Mouse (Mus musculus): ENCODE results near the gene Bax.
A peak's percentile ranks its signal among the peaks of the same experiment; 100 is the strongest.
"Not testable (repeated sequence)": the region's sequence is repeated elsewhere in the genome, so short reads cannot be mapped to it uniquely, and the experiment has no call there.

Bax gene

GRCm38 (mm10) chr7:45466283-45467089 lies at the start of gene Bax:
TSS of gene Bax (minus strand) at chr7:45466898.
- peak; percentile 100 for DNase-seq

- no peak for DNase-seq
These were observed 48.7 kb upstream of the Bax start for GRCm38 (mm10) chr7:45515436-45515835.

- no peak for DNase-seq
These were observed 47.7 kb upstream of the Bax start for GRCm38 (mm10) chr7:45514411-45514810.

- peak; percentile 99 for DNase-seq
These were observed 43.5 kb upstream of the Bax start, which contains the start of gene Nucb1 for GRCm38 (mm10) chr7:45509912-45510787. TSS of gene Nucb1 (minus strand) at chr7:45510406.

DNA sequence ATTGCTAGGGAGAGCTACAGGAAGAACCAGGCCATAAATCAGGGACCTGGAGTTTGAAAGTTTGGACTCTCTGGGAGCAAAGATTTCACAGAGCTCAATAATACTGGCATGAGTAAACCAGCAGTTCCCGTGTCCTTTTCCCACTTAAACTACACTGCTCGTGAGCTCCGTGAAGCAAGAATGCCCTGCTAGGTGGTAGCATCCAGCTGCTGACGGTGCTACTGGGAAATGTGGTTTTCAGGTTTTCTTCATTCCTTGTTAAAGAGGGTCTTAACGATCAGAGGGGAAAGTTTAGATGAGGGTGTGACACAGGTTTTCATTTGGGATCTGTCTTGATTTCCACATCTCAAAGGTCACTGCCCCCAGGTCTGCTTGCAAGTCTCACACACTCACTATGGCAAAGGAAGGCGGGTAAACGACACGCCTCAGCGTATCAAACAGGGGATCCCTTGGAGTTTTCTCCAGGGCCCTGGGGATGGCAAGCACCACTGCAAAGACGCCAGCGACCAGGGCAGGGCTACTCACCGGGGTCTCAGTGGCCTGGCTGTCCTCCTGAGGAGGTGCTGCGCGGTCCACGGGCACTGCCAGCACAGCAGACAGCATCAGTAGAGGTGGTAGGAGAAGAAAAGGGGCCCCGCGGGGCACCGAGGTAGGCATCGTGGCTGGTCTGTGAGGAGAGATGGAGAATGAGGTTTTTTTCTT lies 42.6 kb upstream of the Bax start:
- peak; percentile 92 for DNase-seq

- no peak for DNase-seq
These were observed 41.9 kb upstream of the Bax start for GRCm38 (mm10) chr7:45508561-45508960.

DNA sequence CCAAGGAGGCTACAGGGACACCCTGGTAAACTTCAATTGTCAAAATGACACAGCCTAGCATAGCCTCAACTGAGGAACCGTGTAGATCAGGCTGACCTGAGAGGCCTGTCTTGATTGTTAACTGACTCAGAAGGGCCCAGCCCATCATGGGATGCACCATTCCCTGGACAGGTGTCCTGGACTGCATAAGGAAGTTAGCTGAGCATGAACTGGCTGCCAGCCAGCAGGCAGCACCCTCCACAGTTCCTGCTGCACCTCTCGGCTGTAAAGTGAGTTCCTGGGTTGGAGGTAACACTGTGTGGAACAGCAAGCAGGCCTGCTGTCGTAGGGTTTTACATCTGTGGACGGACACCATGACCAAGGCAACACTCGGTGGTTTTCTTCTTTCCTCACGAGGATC lies 40.9 kb upstream of the Bax start:
- no peak for DNase-seq

DNA sequence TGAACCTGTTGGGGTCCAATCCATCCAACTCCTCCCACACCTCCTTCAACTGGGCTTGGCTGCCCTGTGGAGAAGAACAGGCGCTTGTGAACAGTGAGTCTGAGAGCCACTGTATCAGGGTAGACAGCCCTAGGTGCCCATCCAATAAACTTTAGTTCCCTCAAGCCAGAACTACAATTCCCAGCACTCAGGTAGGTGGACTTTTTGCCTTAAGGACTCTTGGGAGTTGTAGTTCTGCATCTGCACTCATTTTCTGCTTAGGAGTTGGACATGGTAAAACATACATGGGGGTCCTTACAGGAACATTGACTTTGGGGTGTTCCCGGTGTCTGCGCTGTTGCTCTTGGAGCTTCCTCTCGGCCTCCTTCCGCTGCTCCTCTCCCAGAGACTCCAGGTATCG lies 31.7 kb upstream of the Bax start:
- no peak for DNase-seq

DNA sequence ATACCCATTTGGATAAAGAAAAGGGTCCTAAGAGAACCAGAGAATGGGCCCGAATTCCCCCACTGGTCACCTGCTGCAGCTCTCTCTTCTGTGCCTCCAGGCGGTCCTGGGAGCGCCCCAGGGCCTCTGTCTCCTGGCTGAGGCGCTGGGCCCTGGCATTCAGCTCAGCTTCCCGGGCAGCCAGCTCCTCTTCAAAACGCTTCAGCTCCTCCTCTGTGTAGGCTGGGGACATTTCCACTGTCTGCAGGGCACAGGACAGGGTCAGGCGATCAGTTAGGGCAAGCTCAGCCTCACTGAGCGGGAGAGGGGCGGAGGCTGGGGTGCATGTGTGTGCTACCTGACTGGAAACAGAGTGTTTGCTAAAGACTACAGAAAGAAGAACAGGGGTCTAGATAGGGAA lies 27.9 kb upstream of the Bax start:
- peak; percentile 93 for DNase-seq

- peak; percentile 96 for DNase-seq
These were observed 26.3 kb upstream of the Bax start for GRCm38 (mm10) chr7:45492951-45493350.

- peak; percentile 86 for DNase-seq
These were observed 25.6 kb upstream of the Bax start for GRCm38 (mm10) chr7:45492225-45492844.

GRCm38 (mm10) chr7:45491264-45491663 lies 24.6 kb upstream of the Bax start:
- no peak for DNase-seq

DNA sequence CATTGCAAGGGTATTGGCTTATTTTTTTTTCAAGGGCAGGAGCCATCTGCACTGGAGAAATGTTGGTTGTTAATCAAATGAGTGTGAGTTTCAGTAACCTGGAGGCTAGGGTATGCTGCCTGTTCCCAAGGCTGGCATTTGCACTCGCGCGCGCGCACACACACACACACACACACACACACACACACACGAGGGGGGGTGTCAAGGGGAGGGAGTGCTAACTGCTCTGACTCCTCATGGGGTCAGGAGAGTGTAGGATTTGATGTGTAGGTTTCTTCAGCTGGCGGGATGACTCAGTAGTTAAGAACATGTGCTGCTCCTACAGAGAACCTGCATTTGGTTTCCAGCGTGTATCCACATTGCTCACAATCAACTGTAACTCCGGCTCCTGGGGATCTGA lies 24.1 kb upstream of the Bax start:
- DNase-seq, result no peak

- DNase-seq, result no peak
These were observed 22.9 kb upstream of the Bax start for GRCm38 (mm10) chr7:45489578-45489977.

- peak; percentile 98 for DNase-seq
These were observed 21.9 kb upstream of the Bax start, which contains the start of gene Dhdh for GRCm38 (mm10) chr7:45488293-45489204. TSS of gene Dhdh (minus strand) at chr7:45488805.

DNA sequence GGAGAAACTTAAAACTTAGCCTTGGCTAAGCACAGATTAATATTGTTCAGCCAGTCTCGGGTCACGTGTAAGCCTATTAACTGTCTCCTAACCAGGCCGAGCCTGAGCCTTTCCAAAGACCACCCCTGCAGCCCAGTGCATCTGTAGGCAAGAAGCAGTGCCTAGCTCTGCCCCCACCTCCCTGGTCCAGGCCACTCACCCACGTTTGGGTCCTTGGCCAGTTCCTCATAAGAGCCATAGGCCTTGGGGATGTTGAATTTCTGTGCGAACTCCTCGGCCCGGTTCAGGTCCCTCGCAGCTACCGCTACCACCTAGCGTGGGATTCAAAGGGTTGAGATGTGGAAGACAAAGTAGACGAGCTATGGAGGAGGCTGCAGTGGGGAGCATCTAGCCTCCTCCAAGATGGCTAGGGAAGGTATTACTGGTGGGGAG lies 21.2 kb upstream of the Bax start:
- peak; percentile 87 for DNase-seq

GRCm38 (mm10) chr7:45486761-45487415 lies 20.2 kb upstream of the Bax start, which contains the start of gene Gm45808:
TSS of gene Gm45808 (minus strand) at chr7:45486811.
- no peak for DNase-seq

DNA sequence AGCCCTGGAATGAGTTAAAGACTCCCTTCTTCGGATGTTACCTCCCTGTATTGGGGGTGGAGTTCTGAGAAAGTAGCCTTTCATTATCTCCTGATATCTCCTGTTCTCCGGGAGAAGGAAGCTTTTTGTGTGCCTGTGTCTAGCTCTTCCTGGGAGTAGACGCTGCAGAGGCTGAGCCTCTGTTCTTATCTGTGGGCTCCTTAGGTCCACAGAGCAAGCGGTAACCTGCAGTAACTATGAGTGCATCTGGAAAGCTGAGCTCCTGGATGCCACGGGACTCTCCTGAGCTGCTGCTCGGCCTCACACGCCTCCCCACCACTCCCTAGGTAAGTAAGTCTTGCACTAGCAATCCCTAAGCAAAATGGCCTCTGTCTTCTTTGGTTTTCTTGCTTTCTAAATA lies 19.5 kb upstream of the Bax start:
- DNase-seq, result no peak

GRCm38 (mm10) chr7:45484985-45485384 lies 18.3 kb upstream of the Bax start:
- DNase-seq, result not testable (repeated sequence)

GRCm38 (mm10) chr7:45482166-45482565 lies 15.5 kb upstream of the Bax start:
- DNase-seq, result no peak
